8 mouse cellular contexts compared by ENCODE assay signal in the genomic region with DNA sequence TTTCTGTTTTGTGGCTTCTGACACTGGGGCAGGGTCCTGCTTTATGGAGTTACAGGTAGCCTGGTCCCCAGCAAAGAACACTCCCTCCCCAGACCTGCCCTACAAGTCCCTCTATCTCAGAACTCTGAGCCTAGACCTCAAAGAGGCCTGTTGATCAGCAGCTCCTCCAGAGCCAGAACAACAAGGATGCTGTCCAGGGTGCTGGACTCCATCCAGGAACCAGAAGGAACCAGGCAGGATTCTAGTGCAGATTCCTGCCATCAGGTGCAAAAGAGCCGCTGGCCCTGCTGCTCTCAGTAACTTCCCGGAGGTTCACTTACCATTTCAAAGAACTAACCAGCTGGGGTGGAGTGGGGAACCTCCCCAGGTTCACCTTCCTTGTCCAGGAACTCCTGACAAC.
DNase-seq lines count a peak whose midpoint lies in the region.

No protein-coding gene starts in this region.

- peak; percentile 36 for DNase-seq in gastrocnemius, postnatal 10 days
- no peak for DNase-seq in gastrocnemius, adult 8-10 months (ENCODE audit: low spot score in 2 of 2)
- DNase-seq in retina, embryonic 14.5 days (ENCODE audit: low spot score), result peak; percentile 36
- no peak for DNase-seq in retina, postnatal 1 day
- DNase-seq in embryo, embryonic 9.5 days (ENCODE audit: extremely low spot score), result peak; percentile 19
- DNase-seq in thymus, postnatal 4 days, result peak; percentile 66
- no peak for DNase-seq in spleen, adult 12 weeks (ENCODE audit: low spot score)
- no peak for DNase-seq in c-Kit-positive CD71-positive TER-119-positive erythroid progenitor cells, embryonic 14.5 days (ENCODE audit: low spot score)

Comparison
In these comparisons a context has a peak if more than half of its experiments do, and no peak if none do; other contexts are left out.
1. DNase-seq: peak in gastrocnemius, postnatal 10 days (single experiment), retina, embryonic 14.5 days (single experiment), embryo, embryonic 9.5 days (single experiment) and thymus, postnatal 4 days (single experiment); none in gastrocnemius, adult 8-10 months (0 of 2), retina, postnatal 1 day (single experiment), spleen, adult 12 weeks (single experiment) and c-Kit-positive CD71-positive TER-119-positive erythroid progenitor cells, embryonic 14.5 days (single experiment).